Mouse (Mus musculus) cerebellum, adult 2 months (tissue): ENCODE data around the gene Tcap. TPM values are rescaled to one million over a fixed set of nuclear protein-coding genes. Genes with fewer than 3 reads are reported as not detected.
A peak's percentile ranks its signal among the peaks of the same experiment; 100 is the strongest.

Source experiments
- DNase-seq, 2 experiments: peaks; one replicate each; pipeline ENCODE4 v3.0.0; 2021
- H3K27ac ChIP-seq: fragments of 200-500 bp; 2 replicates; pipeline ENCODE4 v1.5.1; 2012; ENCODE audit warnings: low read length, control low read depth, inconsistent platforms; ENCODE audit not compliant: insufficient read depth
- H3K27me3 ChIP-seq: fragments of 200-500 bp; 2 replicates; pipeline ENCODE4 v1.6.1; 2012; ENCODE audit warnings: inconsistent platforms, mild to moderate bottlenecking, low read length, moderate library complexity; ENCODE audit not compliant: control insufficient read depth, insufficient read depth
- H3K4me1 ChIP-seq: fragments of 200-500 bp; 2 replicates; pipeline ENCODE4 v1.6.1; 2011; ENCODE audit warnings: low read length; ENCODE audit not compliant: control insufficient read depth, insufficient read depth
- H3K4me3 ChIP-seq: fragments of 200-500 bp; replicated peaks from 2 replicates; pipeline ENCODE3; 2011; ENCODE audit warnings: mild to moderate bottlenecking, low read depth, low read length, control low read depth; ENCODE audit not compliant: insufficient read depth
- CTCF ChIP-seq: fragments of 200-500 bp; IDR thresholded peaks from 2 replicates; pipeline ENCODE4 v1.5.1; 2011; ENCODE audit warnings: low read depth, mild to moderate bottlenecking, control low read depth, low read length, moderate library complexity, borderline replicate concordance; ENCODE audit not compliant: insufficient read depth
- POLR2A ChIP-seq: fragments of 200-500 bp; IDR thresholded peaks from 2 replicates; pipeline ENCODE4 v1.6.1; 2011; ENCODE audit warnings: low read length, control low read depth, borderline replicate concordance; ENCODE audit not compliant: insufficient read depth
- WGBS: fragments of 180-500 bp; shearing (Covaris S2); methylation state at CpG from one replicate; pipeline ENCODE4 v1.1.7; 2018; 5-methylcytosine and 5-hydroxymethylcytosine counted together
- polyA plus RNA-seq: library from polyadenylated mRNA; depleted of rRNA; stranded (reverse); fragments of >200 nt; gene quantifications from 2 replicates; pipeline ENCODE4 v1.2.3, GENCODE M21; 2012

Tcap gene
- polyA plus RNA-seq, 1 experiment: 0.95 TPM

DNA sequence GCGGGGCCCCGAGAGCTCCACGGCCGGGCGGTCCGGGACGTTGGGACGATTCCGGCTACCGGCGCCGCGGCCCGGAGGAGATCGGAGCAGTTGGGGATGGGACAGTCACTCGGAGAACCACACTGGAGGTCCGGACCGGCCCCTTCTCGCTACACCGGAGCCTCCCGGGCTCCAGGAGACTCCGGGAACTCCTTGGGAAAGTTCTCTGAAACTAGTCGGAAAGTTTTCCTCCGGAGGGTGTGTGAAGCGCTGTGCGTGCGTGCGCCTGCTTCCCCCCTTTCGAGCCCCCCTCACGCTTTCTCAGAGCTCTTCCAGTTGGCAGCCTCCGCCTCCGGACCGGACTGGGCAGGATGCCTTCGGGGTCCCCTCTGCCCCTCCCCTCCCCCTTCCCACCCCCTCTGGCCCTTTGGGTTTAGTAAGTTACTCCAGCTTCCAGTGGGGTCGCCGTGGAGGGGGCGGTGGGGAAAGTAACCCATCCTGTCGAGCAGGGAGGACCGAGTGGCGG is 29.2 kb downstream of the Tcap start:
- Histone ChIP-seq H3K4me3 (peak overlapping the region; percentile 25), H3K27ac (no peak overlapping the region), H3K4me1 (no peaks in the 10 kb centered on the region; the same call in 1 of the 2 replicates), H3K27me3 (peaks cover 6% of the 10 kb centered on the region; the same call in 1 of the 2 replicates)
- no peak for DNase-seq
- under 1% methylated on average over 40 of the region's 40 CpGs for WGBS
- TF ChIP-seq POLR2A (no peak), CTCF (no peak)

DNA sequence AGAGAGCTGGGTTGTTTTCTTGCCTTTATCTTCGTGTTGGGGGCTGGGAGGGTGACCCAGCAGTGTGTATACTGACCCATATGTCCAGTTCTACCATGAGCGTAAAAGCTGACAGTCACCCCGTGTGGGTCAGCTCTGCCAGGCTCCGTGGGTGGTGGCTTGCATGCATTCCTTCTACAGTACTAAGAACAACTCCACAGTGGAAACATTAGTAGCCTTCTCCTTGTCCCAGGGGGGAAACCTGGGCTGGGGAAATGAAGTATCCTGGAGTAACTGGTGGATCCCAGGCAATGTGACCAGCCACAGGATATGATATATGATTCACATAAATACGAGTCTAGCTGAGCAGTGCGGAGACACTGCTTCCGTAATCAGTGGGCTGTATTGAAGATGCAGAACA is 30.1 kb downstream of the Tcap start:
- no peak overlapping the region for H3K4me3 ChIP-seq

DNA sequence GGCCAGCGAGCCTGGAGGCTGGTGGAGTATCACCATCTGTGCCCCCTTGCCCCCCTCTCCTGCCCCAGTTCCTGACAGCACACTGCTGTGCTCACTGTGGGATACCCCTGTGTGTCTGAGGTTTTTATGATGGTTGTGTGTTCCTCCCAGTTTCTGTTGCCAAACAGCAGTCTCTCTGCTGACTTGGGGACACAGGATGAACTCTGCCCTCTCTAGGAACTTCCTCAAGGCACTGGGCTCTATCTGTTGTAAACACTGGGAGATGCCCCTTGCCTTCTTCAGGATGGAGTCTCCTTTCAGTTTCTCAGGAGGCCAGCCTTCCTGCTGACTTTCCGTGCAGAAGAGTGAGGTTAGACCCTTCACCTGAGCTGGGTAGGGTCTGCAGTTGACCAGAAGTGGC is 30.6 kb downstream of the Tcap start:
- H3K4me3 ChIP-seq: no peak overlapping the region
- 24% methylated on average over 2 of the region's 2 CpGs for WGBS

More for the DNA sequence above, 30.1 kb downstream of the Tcap start:
- no peak for DNase-seq
- peaks cover 6% of the 10 kb centered on the region; the same call in 1 of the 2 replicates for H3K27me3 ChIP-seq
- no peaks in the 10 kb centered on the region; the same call in 1 of the 2 replicates for H3K4me1 ChIP-seq
- no peak for TF ChIP-seq POLR2A
- no peak for TF ChIP-seq CTCF
- 20% methylated on average over 7 of the region's 7 CpGs for WGBS
- no peak overlapping the region for H3K27ac ChIP-seq

DNA sequence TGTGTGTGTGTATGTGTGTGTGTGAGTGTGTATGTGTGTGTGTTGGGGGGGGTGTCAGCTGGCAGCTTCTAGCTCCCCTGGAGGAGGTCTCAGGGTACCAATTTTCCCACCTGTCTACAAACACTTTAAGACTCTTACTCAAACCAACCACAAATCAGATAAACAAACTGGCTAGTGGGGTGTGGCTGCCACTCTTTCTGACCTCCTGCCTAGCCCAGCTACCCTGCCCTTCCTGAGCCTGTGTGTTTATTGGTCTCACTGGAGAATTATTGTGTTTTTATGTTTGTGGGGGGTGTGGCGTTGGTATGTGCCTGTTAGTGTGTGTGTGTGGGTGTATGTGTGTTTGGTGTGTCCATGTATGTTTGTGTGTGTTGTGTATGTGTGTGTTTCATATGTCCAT is 33.5 kb downstream of the Tcap start:
- DNase-seq: no peak
- H3K4me1 ChIP-seq: no peaks in the 10 kb centered on the region; the same call in 1 of the 2 replicates
- TF ChIP-seq CTCF (no peak), POLR2A (no peak)
- peaks cover 6% of the 10 kb centered on the region; the same call in 1 of the 2 replicates for H3K27me3 ChIP-seq
- WGBS: 88% methylated on average over 1 of the region's 1 CpGs
- no peak overlapping the region for H3K27ac ChIP-seq
- no peak overlapping the region for H3K4me3 ChIP-seq

More for the DNA sequence above, 30.6 kb downstream of the Tcap start:
- no peaks in the 10 kb centered on the region; the same call in 1 of the 2 replicates for H3K4me1 ChIP-seq
- no peak overlapping the region for H3K27ac ChIP-seq
- TF ChIP-seq POLR2A (no peak), CTCF (no peak)
- no peak for DNase-seq
- H3K27me3 ChIP-seq: peaks cover 6% of the 10 kb centered on the region; the same call in 1 of the 2 replicates

DNA sequence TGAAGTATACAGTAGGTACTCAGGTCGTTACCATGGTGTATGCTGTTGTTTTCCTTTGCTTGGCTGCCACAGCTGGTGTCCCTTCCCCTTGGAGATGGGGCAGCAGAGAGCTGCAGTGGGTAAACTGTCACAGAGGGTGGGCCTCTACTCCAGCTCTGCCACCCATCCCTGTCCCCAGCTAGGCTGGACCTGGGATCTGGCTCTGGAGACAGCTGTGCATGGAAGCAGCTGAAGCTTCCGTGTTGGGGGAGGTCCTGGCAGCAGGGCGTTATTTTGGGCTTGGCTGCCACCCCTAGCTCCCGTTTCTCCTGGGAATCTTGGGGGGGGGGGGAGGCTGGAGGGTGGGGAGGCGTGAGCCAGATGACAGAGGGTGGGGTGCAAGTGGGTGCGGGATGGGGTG is 34.7 kb downstream of the Tcap start:
- 28% methylated on average over 5 of the region's 6 CpGs for WGBS
- no peak overlapping the region for H3K4me3 ChIP-seq
- TF ChIP-seq CTCF (no peak), POLR2A (no peak)
- DNase-seq: no peak
- no peak overlapping the region for H3K27ac ChIP-seq
- H3K27me3 ChIP-seq: no peaks in the 10 kb centered on the region; the same call in 1 of the 2 replicates
- no peaks in the 10 kb centered on the region for H3K4me1 ChIP-seq

DNA sequence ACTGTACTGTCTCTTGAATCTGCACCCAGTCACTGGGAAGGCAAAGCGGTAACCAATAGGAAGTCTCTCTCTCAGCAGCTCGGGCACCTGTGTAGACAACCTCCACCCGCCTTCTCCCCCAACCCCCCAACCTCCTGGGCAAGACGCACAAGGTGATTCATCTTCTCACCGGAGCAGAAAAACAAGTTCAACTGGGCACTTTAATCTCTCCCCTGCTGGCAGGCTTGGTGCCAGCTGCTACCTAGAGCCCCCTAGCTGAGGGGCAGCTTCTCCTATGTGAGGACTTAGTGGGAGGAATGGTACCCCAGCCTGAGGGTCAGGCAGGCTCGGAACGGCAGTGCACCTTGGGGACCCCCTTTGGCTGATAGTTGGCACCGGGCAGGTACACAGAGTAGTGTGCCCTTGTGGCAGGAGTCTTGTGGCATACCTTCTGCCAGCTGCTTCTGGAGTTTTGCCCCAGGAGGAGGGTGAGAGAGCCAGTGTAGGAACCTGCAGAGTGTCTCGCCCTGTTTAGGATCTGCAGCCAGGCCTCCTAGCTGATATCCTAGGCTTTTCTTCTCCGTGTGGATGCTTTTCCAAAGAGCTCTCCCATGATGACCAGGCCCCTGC is 35.4 kb downstream of the Tcap start:
- TF ChIP-seq POLR2A (no peak), CTCF (no peak)
- 69% methylated on average over 10 of the region's 10 CpGs for WGBS

DNA sequence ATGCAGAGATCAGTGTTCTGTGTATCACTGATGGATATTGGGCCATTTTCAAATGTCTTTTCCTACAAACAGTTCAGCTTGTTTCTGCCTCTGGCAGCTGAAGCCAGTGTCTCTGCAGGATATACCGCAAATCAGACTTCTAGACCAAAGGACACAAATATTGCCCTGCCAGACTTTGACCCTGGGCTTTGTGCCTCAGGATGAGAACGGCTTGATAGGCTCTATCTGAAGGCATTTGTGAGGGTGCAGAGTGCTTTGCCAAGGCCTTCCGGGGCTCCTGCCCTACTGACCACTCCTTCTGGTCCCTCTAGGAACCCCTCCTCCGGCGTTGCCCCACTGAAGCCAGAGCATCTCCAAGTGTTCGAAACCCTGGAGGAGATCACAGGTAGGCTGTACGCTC is 43.0 kb downstream of the Tcap start:
- no peak for DNase-seq
- TF ChIP-seq CTCF: no peak
- TF ChIP-seq POLR2A: no peak
- H3K4me3 ChIP-seq: no peak overlapping the region
- H3K27ac ChIP-seq: no peak overlapping the region
- H3K4me1 ChIP-seq: no peaks in the 10 kb centered on the region
- no peaks in the 10 kb centered on the region for H3K27me3 ChIP-seq
- 90% methylated on average over 7 of the region's 7 CpGs for WGBS

More for the DNA sequence above, 35.4 kb downstream of the Tcap start:
- DNase-seq: no peak
- Histone ChIP-seq H3K27ac (no peak overlapping the region), H3K4me1 (no peaks in the 10 kb centered on the region), H3K4me3 (no peak overlapping the region), H3K27me3 (no peaks in the 10 kb centered on the region)

DNA sequence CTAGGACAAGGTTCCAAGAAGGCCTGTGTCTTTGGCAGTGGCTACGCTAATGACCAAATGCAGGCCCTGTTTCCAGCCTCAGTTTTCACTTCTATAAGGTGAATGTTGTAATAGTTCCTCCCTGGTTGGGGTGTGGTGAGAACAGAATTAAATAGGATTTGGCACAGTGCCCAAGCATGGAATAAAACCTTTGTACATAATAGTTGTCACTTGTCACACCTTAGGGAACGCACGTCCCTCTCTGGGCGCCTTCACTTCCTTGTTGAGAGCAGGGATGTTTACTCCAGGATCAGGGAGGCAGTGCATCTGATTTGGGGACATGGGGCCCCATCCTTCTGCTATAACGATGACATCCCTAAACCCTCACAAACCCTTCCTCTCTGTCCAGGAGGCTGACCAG is 44.8 kb downstream of the Tcap start:
- H3K27ac ChIP-seq: no peak overlapping the region
- no peaks in the 10 kb centered on the region for H3K27me3 ChIP-seq
- 83% methylated on average over 5 of the region's 5 CpGs for WGBS
- DNase-seq: no peak
- no peak for TF ChIP-seq POLR2A
- TF ChIP-seq CTCF: no peak
- H3K4me3 ChIP-seq: no peak overlapping the region
- H3K4me1 ChIP-seq: no peaks in the 10 kb centered on the region
